Mouse (Mus musculus) lung, postnatal 36 days (tissue): ENCODE measurements around the gene Lyve1.
"Not testable (repeated sequence)": the region's sequence is repeated elsewhere in the genome, so short reads cannot be mapped to it uniquely, and the experiment has no call there.

Experiments used
- DNase-seq: peaks from one replicate; pipeline ENCODE4 v3.0.0; 2022; ENCODE audit warnings: mixed read lengths

Lyve1 gene

GRCm38 (mm10) chr7:110862751-110863289, at the start of gene Lyve1:
Gene Lyve1, minus strand, starts transcription at chr7:110863239.
- peak; percentile 70 for DNase-seq

GRCm38 (mm10) chr7:110908209-110909144, 45.4 kb upstream of the Lyve1 start:
- DNase-seq: no peak

- DNase-seq: no peak
These were observed 43.5 kb upstream of the Lyve1 start for GRCm38 (mm10) chr7:110906566-110906965.

- peak; percentile 77 for DNase-seq
These were observed 40.2 kb upstream of the Lyve1 start for GRCm38 (mm10) chr7:110903226-110903625.

- DNase-seq: no peak
These were observed 34.2 kb upstream of the Lyve1 start for GRCm38 (mm10) chr7:110897202-110897601.

GRCm38 (mm10) chr7:110896453-110896852, 33.4 kb upstream of the Lyve1 start:
- no peak for DNase-seq

GRCm38 (mm10) chr7:110895772-110896171, 32.7 kb upstream of the Lyve1 start:
- DNase-seq: not testable (repeated sequence)

- no peak for DNase-seq
These were observed 31.6 kb upstream of the Lyve1 start for GRCm38 (mm10) chr7:110894673-110895072.

- DNase-seq: peak; percentile 84
These were observed 31.0 kb upstream of the Lyve1 start for GRCm38 (mm10) chr7:110893943-110894610.

GRCm38 (mm10) chr7:110891501-110891986, 28.5 kb upstream of the Lyve1 start:
- peak; percentile 78 for DNase-seq

- no peak for DNase-seq
These were observed 18.8 kb upstream of the Lyve1 start for GRCm38 (mm10) chr7:110881746-110882333.

GRCm38 (mm10) chr7:110878028-110878427, 15.0 kb upstream of the Lyve1 start:
- no peak for DNase-seq

GRCm38 (mm10) chr7:110876965-110877364, 13.9 kb upstream of the Lyve1 start:
- peak; percentile 78 for DNase-seq

- no peak for DNase-seq
These were observed 5.8 kb upstream of the Lyve1 start for GRCm38 (mm10) chr7:110868807-110869206.

GRCm38 (mm10) chr7:110867116-110867515, 4.1 kb upstream of the Lyve1 start:
- DNase-seq: no peak

GRCm38 (mm10) chr7:110866021-110866420, 3.0 kb upstream of the Lyve1 start:
- DNase-seq: no peak

- DNase-seq: no peak
These were observed 2.5 kb upstream of the Lyve1 start for GRCm38 (mm10) chr7:110865570-110865969.

- peak; percentile 50 for DNase-seq
These were observed 2.0 kb upstream of the Lyve1 start for GRCm38 (mm10) chr7:110865038-110865437.

GRCm38 (mm10) chr7:110860129-110860528, 2.9 kb downstream of the Lyve1 start:
- DNase-seq: peak; percentile 85

- DNase-seq: no peak
These were observed 7.4 kb downstream of the Lyve1 start for GRCm38 (mm10) chr7:110855604-110856003.

- DNase-seq: no peak
These were observed 8.0 kb downstream of the Lyve1 start for GRCm38 (mm10) chr7:110854927-110855546.

GRCm38 (mm10) chr7:110854519-110854918, 8.5 kb downstream of the Lyve1 start:
- no peak for DNase-seq

- peak; percentile 72 for DNase-seq
These were observed 9.4 kb downstream of the Lyve1 start for GRCm38 (mm10) chr7:110853611-110854010.
